Mouse (Mus musculus) embryonic facial prominence, embryonic 12.5 days (tissue): Measurements from ENCODE around the gene Rc3h1. TPM values are rescaled to one million over a fixed set of nuclear protein-coding genes. Genes with fewer than 3 reads are reported as not detected.
"Not testable (repeated sequence)": the region's sequence is repeated elsewhere in the genome, so short reads cannot be mapped to it uniquely, and the experiment has no call there.

Source experiments
- ATAC-seq: fragments of 200-750 bp; cut with Nextera tagmentation; 2 replicates; pipeline ENCODE4 v1.8.0; 2017; ENCODE audit not compliant: insufficient number of reproducible peaks, insufficient read depth, low FRiP score, low TSS enrichment
- H3K27ac ChIP-seq: fragments of 300-500 bp; sonication (generic); 2 replicates; pipeline ENCODE4 v1.5.1; 2016; ENCODE audit warnings: mild to moderate bottlenecking
- H3K27me3 ChIP-seq: fragments of 300-500 bp; sonication (generic); 2 replicates; pipeline ENCODE4 v1.6.1; 2016; ENCODE audit warnings: mild to moderate bottlenecking, moderate library complexity
- H3K36me3 ChIP-seq: fragments of 300-500 bp; sonication (generic); 2 replicates; pipeline ENCODE4 v1.6.1; 2016; ENCODE audit warnings: mild to moderate bottlenecking
- H3K4me1 ChIP-seq: fragments of 300-500 bp; sonication (generic); 2 replicates; pipeline ENCODE4 v1.6.1; 2016
- H3K4me2 ChIP-seq: fragments of 300-500 bp; sonication (generic); replicated peaks from 2 replicates; pipeline ENCODE4 v1.6.1; 2016; ENCODE audit warnings: mild to moderate bottlenecking, moderate library complexity
- H3K4me3 ChIP-seq: fragments of 300-500 bp; sonication (generic); 2 replicates; pipeline ENCODE4 v1.5.1; 2016; ENCODE audit warnings: mild to moderate bottlenecking
- H3K9ac ChIP-seq: fragments of 300-500 bp; sonication (generic); 2 replicates; pipeline ENCODE4 v1.6.1; 2016; ENCODE audit warnings: mild to moderate bottlenecking, moderate library complexity
- H3K9me3 ChIP-seq: fragments of 300-500 bp; sonication (generic); 2 replicates; pipeline ENCODE4 v1.6.1; 2016; ENCODE audit warnings: mild to moderate bottlenecking, moderate library complexity
- WGBS: fragments of 180-500 bp; shearing (Covaris S2); methylation state at CpG from one replicate; pipeline ENCODE4 v1.1.7; 2016; 5-methylcytosine and 5-hydroxymethylcytosine counted together
- polyA plus RNA-seq: library from polyadenylated mRNA; unstranded; fragments of >200 nt; fragmentation: Nextera tagmentation; extraction: Ambion mirVana; gene quantifications from 2 replicates; pipeline ENCODE4 v1.2.1, GENCODE M21; 2016

The Rc3h1 gene
- polyA plus RNA-seq = 9.2 and 9.8 TPM in 2 replicates

DNA sequence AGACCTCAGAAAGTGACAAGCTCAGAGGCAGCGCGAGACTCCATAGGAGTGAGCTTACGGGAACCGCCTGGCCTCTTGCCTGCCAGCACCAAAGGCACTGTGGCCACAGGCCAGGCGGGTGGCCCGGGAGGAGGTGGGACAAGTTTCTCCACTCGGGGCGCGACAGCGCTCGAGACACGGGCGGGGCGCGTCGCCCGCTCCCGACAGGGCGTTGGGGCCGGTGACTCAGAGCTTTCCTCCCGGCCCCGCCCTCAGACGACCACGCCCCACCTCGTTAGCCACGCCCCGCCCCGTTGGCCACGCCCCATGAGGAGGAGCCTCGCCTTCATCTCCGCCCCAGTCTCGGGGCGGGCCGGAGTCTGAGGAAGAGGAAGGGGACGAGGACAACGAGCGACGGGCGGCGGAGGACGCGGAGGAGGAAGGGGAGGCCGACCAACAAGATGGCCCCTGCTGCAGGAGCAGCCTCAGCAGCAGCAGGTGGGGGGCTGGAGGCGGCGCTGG, at the start of gene Rc3h1:
Gene Rc3h1 (plus strand): TSS at position 362 of the 501 bp plus-strand sequence.
- H3K9ac ChIP-seq = peak within 1 kb of the TSS; percentile 92
- no peaks in the 10 kb centered on the region for H3K9me3 ChIP-seq

DNA sequence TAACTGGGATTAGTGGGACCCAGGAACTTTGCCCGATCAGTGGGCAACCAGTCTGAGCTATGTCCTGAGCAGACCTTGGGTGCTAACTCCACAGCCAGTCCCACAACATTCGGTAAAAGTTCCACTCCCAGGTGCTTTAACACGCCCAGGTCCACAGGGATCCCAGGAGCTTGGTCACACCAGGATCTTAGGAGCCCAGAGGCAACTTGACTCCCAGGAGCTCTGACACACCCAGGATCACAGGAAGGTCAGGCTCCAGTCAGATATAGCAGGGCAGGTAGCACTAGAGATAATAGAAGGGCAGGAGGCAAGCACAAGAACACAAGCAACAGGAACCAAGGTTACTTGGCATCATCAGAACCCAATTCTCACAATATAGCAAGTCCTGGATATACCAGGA, 48.1 kb upstream of the Rc3h1 start:
- Histone ChIP-seq H3K9me3 (no peaks in the 10 kb centered on the region), H3K9ac (no peak overlapping the region), H3K27ac (no peak overlapping the region), H3K4me2 (no peak overlapping the region), H3K4me3 (no peak overlapping the region), H3K4me1 (no peaks in the 10 kb centered on the region), H3K27me3 (no peaks in the 10 kb centered on the region), H3K36me3 (no peaks in the 10 kb centered on the region)
- 85% methylated on average over 3 of the region's 3 CpGs for WGBS
- ATAC-seq = no peak

More for the DNA sequence above, at the start of gene Rc3h1:
- ATAC-seq = peak; percentile 90
- Histone ChIP-seq H3K27ac (peak within 1 kb of the TSS; percentile 87), H3K27me3 (no peaks in the 10 kb centered on the region), H3K4me2 (peak within 1 kb of the TSS; percentile 62), H3K36me3 (no peaks in the 10 kb centered on the region), H3K4me3 (peak within 1 kb of the TSS; percentile 90), H3K4me1 (peaks cover 4% of the 10 kb centered on the region; the same call in 1 of the 2 replicates)
- under 1% methylated on average over 44 of the region's 45 CpGs for WGBS

DNA sequence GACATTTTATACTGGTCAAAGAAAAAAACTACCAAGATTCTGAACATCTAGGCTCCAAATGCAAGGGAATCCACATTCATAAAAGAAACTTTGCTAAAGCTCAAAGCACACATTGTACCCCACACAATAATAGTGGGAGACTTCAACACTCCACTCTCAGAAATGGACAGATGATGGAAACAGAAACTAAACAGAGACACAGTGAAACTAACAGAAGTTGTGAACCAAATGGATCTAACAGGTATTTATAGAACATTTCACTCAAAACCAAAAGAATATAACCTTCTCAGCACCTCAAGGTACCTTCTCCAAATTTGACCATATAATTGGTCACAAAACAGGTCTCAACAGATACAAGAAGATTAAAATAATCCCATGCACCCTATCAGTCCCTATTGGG, 46.3 kb upstream of the Rc3h1 start:
- H3K9me3 ChIP-seq, H3K4me3 ChIP-seq, H3K4me1 ChIP-seq, ATAC-seq, H3K27me3 ChIP-seq, H3K36me3 ChIP-seq, H3K27ac ChIP-seq, H3K4me2 ChIP-seq, H3K9ac ChIP-seq: not testable (repeated sequence)

DNA sequence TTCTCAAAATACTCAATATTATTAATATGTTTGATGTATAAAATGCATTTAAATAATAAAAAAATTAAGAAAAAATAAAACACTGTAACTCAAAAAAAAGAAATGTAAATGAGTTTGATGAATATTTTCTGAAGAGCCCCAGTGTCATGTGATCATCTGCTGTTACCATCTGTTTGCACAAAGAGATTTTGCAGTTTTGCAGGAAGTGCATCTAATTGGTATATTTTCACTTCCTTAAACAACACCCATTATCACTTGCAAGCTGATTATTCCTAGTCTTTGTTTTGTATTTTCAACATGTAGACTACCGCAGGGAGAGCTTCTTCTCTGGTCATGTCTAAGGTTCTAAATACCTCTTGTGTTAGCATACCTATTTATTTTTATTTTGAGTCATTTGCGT, 45.1 kb upstream of the Rc3h1 start:
- H3K27me3 ChIP-seq = no peaks in the 10 kb centered on the region
- WGBS = 82% methylated on average over 2 of the region's 2 CpGs
- H3K4me2 ChIP-seq = no peak overlapping the region
- no peak overlapping the region for H3K4me3 ChIP-seq
- no peaks in the 10 kb centered on the region for H3K9me3 ChIP-seq
- ATAC-seq = no peak
- no peaks in the 10 kb centered on the region for H3K4me1 ChIP-seq
- H3K27ac ChIP-seq = no peak overlapping the region
- H3K36me3 ChIP-seq = no peaks in the 10 kb centered on the region
- no peak overlapping the region for H3K9ac ChIP-seq

DNA sequence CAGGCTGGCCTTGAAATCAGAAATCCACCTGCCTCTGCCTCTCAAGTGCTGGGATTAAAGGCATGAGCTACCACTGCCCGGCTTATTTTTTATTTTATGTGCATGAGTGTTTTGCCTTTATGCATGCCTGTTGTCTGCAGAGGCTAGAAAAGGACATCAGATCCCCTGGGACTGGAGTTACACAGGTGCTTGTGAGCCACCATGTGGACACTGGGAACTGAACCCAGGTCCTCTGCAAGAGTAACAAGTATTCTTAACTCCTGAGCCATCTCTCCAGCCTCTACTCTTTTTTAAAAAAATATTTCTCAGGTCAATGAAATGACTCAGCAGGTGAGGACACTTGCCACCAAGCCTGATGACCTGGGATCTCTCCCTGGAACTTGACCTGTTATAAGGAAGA, 44.6 kb upstream of the Rc3h1 start:
- no peak overlapping the region for H3K4me3 ChIP-seq
- no peaks in the 10 kb centered on the region for H3K9me3 ChIP-seq
- WGBS = 86% methylated on average over 1 of the region's 1 CpGs
- H3K27ac ChIP-seq = no peak overlapping the region
- H3K27me3 ChIP-seq = no peaks in the 10 kb centered on the region
- no peak overlapping the region for H3K4me2 ChIP-seq
- no peak for ATAC-seq
- H3K36me3 ChIP-seq = no peaks in the 10 kb centered on the region
- no peak overlapping the region for H3K9ac ChIP-seq
- no peaks in the 10 kb centered on the region for H3K4me1 ChIP-seq

DNA sequence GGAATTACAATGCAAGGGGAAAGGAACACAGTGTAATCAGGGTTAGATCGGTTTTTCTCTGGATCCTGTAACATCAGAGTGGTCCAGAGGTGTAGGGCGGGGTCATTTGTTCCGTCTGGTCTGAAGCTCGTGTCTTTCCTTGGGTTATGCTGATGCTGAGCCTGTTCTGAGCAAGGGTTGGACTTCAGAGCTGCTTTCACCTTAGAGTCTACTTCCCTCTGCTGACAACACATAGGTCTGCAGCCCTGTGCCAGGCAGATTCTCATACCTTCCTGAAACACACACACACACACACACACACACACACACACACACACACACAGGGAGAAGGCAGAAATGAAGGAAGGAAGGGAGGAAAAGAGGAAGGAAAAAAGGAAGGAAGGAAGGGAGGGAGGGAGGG, 43.2 kb upstream of the Rc3h1 start:
- 60% methylated on average over 4 of the region's 4 CpGs for whole genome bisulfite sequencing

DNA sequence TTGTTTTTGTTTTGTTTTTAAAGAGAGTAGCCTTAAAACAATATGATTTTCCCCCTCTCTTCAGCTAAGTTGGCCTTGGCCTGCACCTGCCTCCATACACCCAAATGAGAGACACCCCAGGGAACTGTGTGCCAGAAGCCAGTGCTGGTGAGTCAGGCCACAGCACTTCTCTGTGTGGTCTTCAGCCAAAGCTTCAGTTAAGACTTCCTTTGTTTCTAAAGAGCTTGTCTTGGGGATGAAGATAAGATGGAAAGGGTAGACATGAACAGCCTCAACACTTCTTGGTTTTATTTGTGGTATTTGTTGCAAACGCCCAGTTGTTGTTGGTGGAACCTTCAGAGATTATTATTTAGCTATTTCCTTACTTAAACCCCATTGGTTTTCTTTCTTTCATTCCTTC, 31.5 kb upstream of the Rc3h1 start:
- Histone ChIP-seq H3K9me3 (no peaks in the 10 kb centered on the region), H3K36me3 (no peaks in the 10 kb centered on the region), H3K4me2 (no peak overlapping the region), H3K9ac (no peak overlapping the region), H3K4me1 (no peaks in the 10 kb centered on the region), H3K27me3 (no peaks in the 10 kb centered on the region), H3K27ac (no peak overlapping the region), H3K4me3 (no peak overlapping the region)
- WGBS = 70% methylated on average over 1 of the region's 1 CpGs
- ATAC-seq = no peak

More for the DNA sequence above, 43.2 kb upstream of the Rc3h1 start:
- Histone ChIP-seq H3K36me3 (no peaks in the 10 kb centered on the region), H3K4me3 (no peak overlapping the region), H3K9me3 (no peaks in the 10 kb centered on the region), H3K27me3 (no peaks in the 10 kb centered on the region), H3K9ac (no peak overlapping the region), H3K4me1 (no peaks in the 10 kb centered on the region), H3K27ac (no peak overlapping the region), H3K4me2 (no peak overlapping the region)
- ATAC-seq = no peak

DNA sequence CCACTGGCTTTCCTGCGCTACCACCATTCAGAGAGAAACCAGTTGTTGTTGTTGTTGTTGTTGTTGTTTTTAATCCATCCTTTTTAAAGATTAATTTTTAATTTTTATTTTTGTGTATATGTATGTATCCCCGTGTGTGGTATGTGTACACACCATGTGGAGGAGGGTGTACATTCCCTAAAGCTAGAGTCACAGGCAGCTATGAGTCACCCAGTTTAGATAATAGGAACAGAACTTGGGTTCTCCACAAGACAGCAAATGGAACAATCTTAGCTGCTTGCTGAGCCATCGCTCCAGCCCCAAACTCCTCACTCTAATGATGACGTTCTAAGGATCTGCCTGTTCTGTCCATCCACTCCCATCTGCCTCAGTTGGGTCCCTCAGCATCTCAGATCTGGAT, 29.2 kb upstream of the Rc3h1 start:
- Histone ChIP-seq H3K4me3 (no peak overlapping the region), H3K9ac (no peak overlapping the region), H3K4me1 (no peaks in the 10 kb centered on the region), H3K27me3 (no peaks in the 10 kb centered on the region), H3K36me3 (no peaks in the 10 kb centered on the region), H3K9me3 (no peaks in the 10 kb centered on the region), H3K27ac (no peak overlapping the region), H3K4me2 (no peak overlapping the region)
- 90% methylated on average over 4 of the region's 4 CpGs for WGBS
- no peak for ATAC-seq

DNA sequence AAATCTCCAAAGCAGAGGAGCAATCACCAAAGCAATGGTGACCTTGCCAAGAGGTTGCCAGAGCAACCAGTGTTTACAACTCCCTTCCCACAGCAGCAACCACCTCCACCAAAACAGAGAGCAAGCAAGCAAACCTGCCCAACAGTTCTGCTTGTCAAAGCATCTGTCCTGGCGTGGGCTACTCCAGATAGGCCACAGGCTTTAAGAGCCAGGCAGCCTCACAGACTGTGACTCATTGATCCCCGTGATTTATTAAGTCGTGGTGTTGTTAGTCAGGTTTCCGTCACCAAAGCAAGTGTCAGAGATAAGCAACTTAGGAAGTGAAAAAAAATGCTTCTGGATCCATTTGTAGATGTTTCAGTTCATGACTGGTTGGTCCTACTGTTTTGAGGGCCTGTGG, 27.7 kb upstream of the Rc3h1 start:
- Histone ChIP-seq H3K27me3 (no peaks in the 10 kb centered on the region), H3K4me1 (no peaks in the 10 kb centered on the region), H3K36me3 (no peaks in the 10 kb centered on the region), H3K9me3 (no peaks in the 10 kb centered on the region), H3K27ac (no peak overlapping the region), H3K4me2 (no peak overlapping the region), H3K4me3 (no peak overlapping the region), H3K9ac (no peak overlapping the region)
- WGBS = 83% methylated on average over 4 of the region's 4 CpGs
- ATAC-seq = no peak

DNA sequence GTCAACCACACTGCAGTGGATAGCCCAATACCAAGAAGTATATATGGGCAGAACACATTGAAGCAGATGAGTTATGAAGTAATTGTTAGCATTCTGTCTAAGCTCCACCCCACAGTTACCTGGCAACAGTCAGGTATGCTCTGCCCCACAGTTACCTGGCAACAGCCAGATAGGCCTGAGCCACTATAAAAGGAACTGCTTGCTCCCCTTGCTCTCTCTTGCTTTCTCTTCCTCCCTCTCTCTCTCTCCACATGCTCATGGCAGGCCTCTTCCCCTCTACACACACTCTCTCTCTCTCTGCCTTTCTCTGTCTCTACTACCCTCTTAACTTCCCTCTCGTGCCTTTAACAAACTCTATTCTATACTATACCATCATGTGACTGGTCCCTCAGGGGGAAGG, 24.8 kb upstream of the Rc3h1 start:
- H3K4me1 ChIP-seq, H3K4me3 ChIP-seq, H3K27ac ChIP-seq, H3K27me3 ChIP-seq, ATAC-seq, H3K9ac ChIP-seq, H3K9me3 ChIP-seq, H3K4me2 ChIP-seq, H3K36me3 ChIP-seq: not testable (repeated sequence)
- WGBS = 76% methylated on average over 1 of the region's 1 CpGs

DNA sequence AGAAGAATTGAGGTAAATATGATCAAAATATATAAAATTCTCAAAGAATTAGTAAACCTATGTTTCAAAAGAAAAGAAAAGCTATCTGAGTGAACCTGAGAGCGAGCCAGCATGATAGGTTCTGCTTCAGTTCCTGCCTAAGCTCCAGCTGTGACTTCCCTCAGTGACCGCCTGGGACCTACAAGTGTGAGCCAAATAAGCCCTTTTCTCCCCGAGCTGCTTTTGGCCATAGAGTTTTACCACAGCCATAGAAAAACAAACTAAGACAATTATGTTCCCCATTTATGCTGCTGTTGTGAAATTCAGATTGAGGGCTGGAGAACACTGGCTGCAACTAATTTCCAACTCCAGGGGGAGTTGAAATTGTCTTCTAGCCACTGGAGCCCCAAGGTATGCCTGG, 24.2 kb upstream of the Rc3h1 start:
- Histone ChIP-seq H3K4me2 (no peak overlapping the region), H3K36me3 (no peaks in the 10 kb centered on the region), H3K9ac (no peak overlapping the region), H3K4me1 (no peaks in the 10 kb centered on the region), H3K27ac (no peak overlapping the region), H3K9me3 (no peaks in the 10 kb centered on the region), H3K27me3 (no peaks in the 10 kb centered on the region), H3K4me3 (no peak overlapping the region)
- ATAC-seq = no peak
- 58% methylated on average over 3 of the region's 3 CpGs for WGBS

DNA sequence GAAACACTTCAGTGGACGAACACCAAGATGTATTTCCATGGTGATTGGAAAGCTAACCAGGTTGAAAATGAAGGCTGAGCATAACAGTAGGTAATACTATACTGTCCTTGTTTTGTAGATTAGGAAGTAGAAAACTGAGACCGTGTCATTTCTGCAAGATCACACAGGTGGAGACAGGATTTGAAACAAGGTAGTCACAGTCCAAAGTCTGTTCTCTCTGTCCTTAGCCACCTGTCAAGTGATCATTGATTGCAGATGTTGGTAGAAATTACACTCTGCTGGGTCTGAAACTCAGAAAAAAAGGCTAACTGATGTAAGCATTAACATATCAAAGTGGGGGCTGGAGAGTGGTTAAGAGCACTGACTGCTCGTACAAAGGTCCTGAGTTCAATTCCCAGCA, 21.9 kb upstream of the Rc3h1 start:
- ATAC-seq = no peak
- no peak overlapping the region for H3K9ac ChIP-seq
- no peaks in the 10 kb centered on the region for H3K27me3 ChIP-seq
- no peaks in the 10 kb centered on the region for H3K9me3 ChIP-seq
- H3K4me1 ChIP-seq = no peaks in the 10 kb centered on the region
- H3K36me3 ChIP-seq = no peaks in the 10 kb centered on the region
- H3K4me3 ChIP-seq = no peak overlapping the region
- H3K4me2 ChIP-seq = no peak overlapping the region
- 62% methylated on average over 3 of the region's 3 CpGs for WGBS
- H3K27ac ChIP-seq = no peak overlapping the region

DNA sequence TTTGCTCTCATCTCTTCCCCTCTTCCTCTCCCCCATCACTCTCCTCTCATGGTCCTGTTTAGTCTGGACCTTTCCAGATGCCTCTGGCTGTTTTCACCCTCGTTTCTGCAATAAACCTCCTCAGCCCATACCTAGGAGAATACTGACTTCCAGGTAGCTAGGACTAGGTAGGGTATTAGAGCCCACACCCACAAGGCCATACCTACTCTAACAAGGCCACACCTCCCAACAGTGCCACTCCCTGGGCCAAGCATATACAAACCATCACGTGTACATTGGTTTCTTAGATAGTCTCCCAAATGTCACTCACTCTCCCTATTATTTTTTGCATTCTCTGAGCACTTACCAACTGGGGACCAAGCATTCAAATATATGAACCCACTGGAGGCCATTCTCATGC, 21.2 kb upstream of the Rc3h1 start:
- Histone ChIP-seq H3K4me3 (no peak overlapping the region), H3K27ac (no peak overlapping the region), H3K36me3 (no peaks in the 10 kb centered on the region), H3K4me2 (no peak overlapping the region), H3K9me3 (no peaks in the 10 kb centered on the region), H3K9ac (no peak overlapping the region), H3K4me1 (no peaks in the 10 kb centered on the region), H3K27me3 (no peaks in the 10 kb centered on the region)
- 69% methylated on average over 2 of the region's 2 CpGs for WGBS
- no peak for ATAC-seq
